Mouse (Mus musculus): ENCODE measurements around the gene Mical3.

- no peak for TF ChIP-seq CTCF (IDR thresholded peaks at IDR 0.05; ENCODE audit: borderline replicate concordance, control insufficient read depth, extremely low read depth, insufficient read depth, low read length, poor library complexity)
- TF ChIP-seq POLR2A (IDR thresholded peaks at IDR 0.05; ENCODE audit: control insufficient read depth, extremely low read depth, insufficient read depth, low read length, poor library complexity) = no peak
These were observed 152.7 kb downstream of the Mical3 start for GRCm38 (mm10) chr6:120978019-120978621.

Data from thymus, adult 2 months (tissue).